10 mouse cellular contexts compared by ENCODE assay signal in genomic region chr2:144238341-144238740, GRCm38 (mm10). TPM values are rescaled to one million over a fixed set of nuclear protein-coding genes. Genes with fewer than 3 reads are reported as not detected.
DNase-seq lines count a peak whose midpoint lies in the region; ATAC-seq lines count a peak whose summit lies in the region.
"Had no signal": no experiment of that assay in that cellular context is flagged by ENCODE, and none has a peak within 500 bp of the region (broad histone marks: within the 10 kb centered on the region; RNA-seq: fewer than 3 reads in every experiment).

No protein-coding gene starts in this region.

- H3K36me3 ChIP-seq in heart, embryonic 10.5 days = no peaks in the 10 kb centered on the region
- no peaks in the 10 kb centered on the region for H3K36me3 ChIP-seq in embryonic facial prominence, embryonic 15.5 days
- no peaks in the 10 kb centered on the region for H3K36me3 ChIP-seq in midbrain, embryonic 11.5 days (ENCODE audit: control insufficient read depth, insufficient read depth, low read length)

- intact Hi-C loops in heart, postnatal 25 days (cut with DNase I) = no loop called here

- no peak overlapping the region for H3K4me3 ChIP-seq in heart, embryonic 10.5 days
- H3K4me3 ChIP-seq in embryonic facial prominence, embryonic 15.5 days (replicated peaks) = no peak overlapping the region
- no peak overlapping the region for H3K4me3 ChIP-seq in midbrain, embryonic 11.5 days (ENCODE audit: low read depth, low read length)
- H3K4me3 ChIP-seq: left cerebral cortex, adult 2 months had no signal

- no peak; the same call in 1 of the 2 replicates for ATAC-seq in embryonic facial prominence, embryonic 15.5 days (ENCODE audit: insufficient number of reproducible peaks, low FRiP score, low TSS enrichment, low read depth)
- no peak for ATAC-seq in midbrain, embryonic 11.5 days (ENCODE audit: low FRiP score)
- ATAC-seq: activated CD4-positive, CD25-positive, alpha-beta regulatory T cell, adult 4 months had no signal

- peak; percentile 84 to 91 for DNase-seq in heart, adult 18-20 months
- no peak for DNase-seq in heart, embryonic 10.5 days (ENCODE audit: low spot score)
- peak; percentile 28 for DNase-seq in MN1 (ENCODE audit: low spot score)
- DNase-seq in heart, postnatal 25 days (ENCODE audit: low spot score) = peak; percentile 77
- no peak for DNase-seq in midbrain, embryonic 11.5 days (ENCODE audit: low spot score, missing footprints)
- no peak for DNase-seq in embryo, embryonic 9.5 days (ENCODE audit: extremely low spot score)
- DNase-seq: right cerebral cortex, postnatal 25 days had no signal

- no peak overlapping the region for H3K4me2 ChIP-seq in embryonic facial prominence, embryonic 15.5 days (replicated peaks)
- H3K4me2 ChIP-seq in midbrain, embryonic 11.5 days = no peak overlapping the region

- no peaks in the 10 kb centered on the region for H3K9me3 ChIP-seq in heart, embryonic 10.5 days
- H3K9me3 ChIP-seq in embryonic facial prominence, embryonic 15.5 days (replicated peaks) = no peaks in the 10 kb centered on the region
- H3K9me3 ChIP-seq in midbrain, embryonic 11.5 days (ENCODE audit: control insufficient read depth, low read length) = no peaks in the 10 kb centered on the region

- H3K4me1 ChIP-seq in heart, embryonic 10.5 days = no peaks in the 10 kb centered on the region; the same call in 1 of the 2 replicates
- peaks cover 29% of the 10 kb centered on the region for H3K4me1 ChIP-seq in embryonic facial prominence, embryonic 15.5 days
- H3K4me1 ChIP-seq in midbrain, embryonic 11.5 days (ENCODE audit: control insufficient read depth, insufficient read depth, low read length) = no peaks in the 10 kb centered on the region

- no peak overlapping the region for H3K9ac ChIP-seq in embryonic facial prominence, embryonic 15.5 days
- no peak overlapping the region for H3K9ac ChIP-seq in midbrain, embryonic 11.5 days (ENCODE audit: low read length)

- H3K27ac ChIP-seq in heart, embryonic 10.5 days = no peak overlapping the region
- peak overlapping the region; percentile 53; the same call in 1 of the 2 replicates for H3K27ac ChIP-seq in embryonic facial prominence, embryonic 15.5 days (replicated peaks)
- no peak overlapping the region for H3K27ac ChIP-seq in midbrain, embryonic 11.5 days (ENCODE audit: low read depth, low read length)
- H3K27ac ChIP-seq: left cerebral cortex, adult 2 months had no signal

- 75% methylated on average over 6 of the region's 6 CpGs for WGBS in heart, embryonic 10.5 days
- WGBS in embryonic facial prominence, embryonic 15.5 days = 48% methylated on average over 6 of the region's 6 CpGs
- WGBS in midbrain, embryonic 11.5 days = 79% methylated on average over 6 of the region's 6 CpGs

- H3K27me3 ChIP-seq in heart, embryonic 10.5 days (ENCODE audit: insufficient read depth, poor library complexity, severe bottlenecking) = no peaks in the 10 kb centered on the region
- no peaks in the 10 kb centered on the region for H3K27me3 ChIP-seq in embryonic facial prominence, embryonic 15.5 days
- no peaks in the 10 kb centered on the region for H3K27me3 ChIP-seq in midbrain, embryonic 11.5 days (ENCODE audit: control insufficient read depth, insufficient read depth, low read length)

RNA-seq across cellular contexts. Expression of gene Mgme1, which starts 32.1 kb away (rescaled TPM):
- total RNA-seq in heart, adult 18-20 months (2021) = 10 to 100 TPM; 16.2 to 17.9 TPM
- 24.7 TPM in 2 replicates for polyA plus RNA-seq in heart, embryonic 10.5 days (2016; fragmentation: Nextera tagmentation; extraction: Ambion mirVana)
- 17.9 and 18.6 TPM in 2 replicates for polyA plus RNA-seq in embryonic facial prominence, embryonic 15.5 days (2015; fragmentation: Nextera tagmentation; extraction: Ambion mirVana)
- total RNA-seq in heart, postnatal 25 days (2021) = 10 to 100 TPM; 12.3 to 12.4 TPM
- 15.7 and 17.4 TPM in 2 replicates for polyA plus RNA-seq in midbrain, embryonic 11.5 days (2014; fragmentation: Nextera tagmentation; extraction: Ambion mirVana)

RNA-seq across cellular contexts. Expression of gene Snx5, which starts 32.4 kb away (rescaled TPM):
- total RNA-seq in heart, adult 18-20 months (2021) = 10 to 100 TPM; 59.7 to 65.9 TPM
- 119 and 128 TPM in 2 replicates for polyA plus RNA-seq in heart, embryonic 10.5 days (2016; fragmentation: Nextera tagmentation; extraction: Ambion mirVana)
- polyA plus RNA-seq in embryonic facial prominence, embryonic 15.5 days (2015; fragmentation: Nextera tagmentation; extraction: Ambion mirVana) = 104 and 110 TPM in 2 replicates
- 10 to 100 TPM; 47.7 to 48.8 TPM for total RNA-seq in heart, postnatal 25 days (2021)
- 105 and 111 TPM in 2 replicates for polyA plus RNA-seq in midbrain, embryonic 11.5 days (2014; fragmentation: Nextera tagmentation; extraction: Ambion mirVana)

Comparison
In these comparisons a context has a peak if more than half of its experiments do, and no peak if none do; other contexts are left out.
1. DNase-seq: peak in heart, adult 18-20 months (2 of 2), MN1 (single experiment) and heart, postnatal 25 days (single experiment); none in heart, embryonic 10.5 days (single experiment), midbrain, embryonic 11.5 days (single experiment) and embryo, embryonic 9.5 days (single experiment).